Mouse (Mus musculus) embryonic facial prominence, embryonic 10.5 days (tissue): ENCODE data around the gene Akr1c14. TPM values are rescaled to one million over a fixed set of nuclear protein-coding genes. Genes with fewer than 3 reads are reported as not detected.
A peak's percentile ranks its signal among the peaks of the same experiment; 100 is the strongest.

ENCODE experiments used
- DNase-seq: peaks from one replicate; pipeline ENCODE4 v3.0.0-alpha.2; 2017; ENCODE audit warnings: low spot score
- H3K27ac ChIP-seq: fragments of 300-500 bp; sonication (generic); replicated peaks from 2 replicates; pipeline ENCODE4 v1.5.1; 2016; ENCODE audit warnings: mild to moderate bottlenecking
- H3K27me3 ChIP-seq: fragments of 300-500 bp; sonication (generic); replicated peaks from 2 replicates; pipeline ENCODE4 v1.6.1; 2016; ENCODE audit warnings: low read depth, mild to moderate bottlenecking; ENCODE audit not compliant: poor library complexity, severe bottlenecking
- H3K36me3 ChIP-seq: fragments of 300-500 bp; sonication (generic); replicated peaks from 2 replicates; pipeline ENCODE4 v1.6.1; 2016; ENCODE audit warnings: mild to moderate bottlenecking, moderate library complexity
- H3K4me1 ChIP-seq: fragments of 300-500 bp; sonication (generic); 2 replicates; pipeline ENCODE4 v1.6.1; 2016
- H3K4me3 ChIP-seq: fragments of 300-500 bp; sonication (generic); 2 replicates; pipeline ENCODE4 v1.5.1; 2016; ENCODE audit warnings: mild to moderate bottlenecking, moderate library complexity
- H3K9me3 ChIP-seq: fragments of 300-500 bp; sonication (generic); 2 replicates; pipeline ENCODE4 v1.6.1; 2016; ENCODE audit warnings: mild to moderate bottlenecking
- WGBS: fragments of 180-500 bp; shearing (Covaris S2); methylation state at CpG from one replicate; pipeline ENCODE4 v1.1.7; 2016; 5-methylcytosine and 5-hydroxymethylcytosine counted together
- polyA plus RNA-seq: library from polyadenylated mRNA; unstranded; fragments of >200 nt; fragmentation: Nextera tagmentation; extraction: Ambion mirVana; gene quantifications from 2 replicates; pipeline ENCODE4 v1.2.1, GENCODE M21; 2016

Gene Akr1c14
- polyA plus RNA-seq, 1 experiment from 2014 or later: 0.26 TPM

DNA sequence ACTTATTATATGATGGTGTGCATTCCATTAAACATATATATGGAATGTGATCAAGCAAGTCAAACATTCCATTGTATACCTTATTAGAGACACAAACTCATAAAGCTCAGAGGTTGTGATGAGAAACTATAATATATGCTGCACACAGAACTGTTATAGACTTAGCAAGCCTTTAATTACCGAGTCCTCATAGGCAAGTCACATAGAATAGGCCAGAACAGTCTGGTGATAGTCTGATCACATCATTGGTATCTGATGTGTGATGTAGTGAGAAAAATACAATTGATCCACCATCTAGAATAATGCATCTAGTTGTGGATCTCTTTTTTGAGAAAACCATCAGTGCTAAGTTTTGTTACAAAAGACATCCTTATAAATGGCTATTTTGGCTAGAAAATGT is 82.5 kb downstream of the Akr1c14 start:
- H3K9me3 ChIP-seq: 0 out of 2 replicates have a peak, but pooled peaks cover 3% of the 10 kb centered on the region
- no peaks in the 10 kb centered on the region for H3K4me1 ChIP-seq
- H3K36me3 ChIP-seq: no peaks in the 10 kb centered on the region
- 78% methylated on average over 1 of the region's 1 CpGs for WGBS
- H3K4me3 ChIP-seq: no peak overlapping the region
- H3K27ac ChIP-seq: no peak overlapping the region
- DNase-seq: no peak
- no peaks in the 10 kb centered on the region for H3K27me3 ChIP-seq

GRCm38 (mm10) chr13:4131721-4132120 is 82.9 kb downstream of the Akr1c14 start:
- Histone ChIP-seq H3K4me1 (no peaks in the 10 kb centered on the region), H3K4me3 (no peak overlapping the region), H3K9me3 (0 out of 2 replicates have a peak, but pooled peaks cover 3% of the 10 kb centered on the region), H3K36me3 (no peaks in the 10 kb centered on the region), H3K27me3 (no peaks in the 10 kb centered on the region), H3K27ac (no peak overlapping the region)
- DNase-seq: no peak
- 76% methylated on average over 3 of the region's 3 CpGs for WGBS

GRCm38 (mm10) chr13:4133070-4133469 is 84.3 kb downstream of the Akr1c14 start:
- Histone ChIP-seq H3K27me3 (no peaks in the 10 kb centered on the region), H3K27ac (no peak overlapping the region), H3K9me3 (no peaks in the 10 kb centered on the region), H3K4me1 (no peaks in the 10 kb centered on the region), H3K36me3 (no peaks in the 10 kb centered on the region), H3K4me3 (no peak overlapping the region)
- WGBS: 41% methylated on average over 2 of the region's 2 CpGs
- DNase-seq: peak; percentile 11

Other genes starting within 250 kb of the Akr1c14 start
- gene Calml3, start 244.7 kb upstream of the Akr1c14 start, polyA plus RNA-seq: not detected in 2 replicates
- gene Calm4, start 211.3 kb upstream of the Akr1c14 start, polyA plus RNA-seq: not detected in 2 replicates
- gene Calm5, start 194.8 kb upstream of the Akr1c14 start, polyA plus RNA-seq: not detected in 2 replicates
- gene Net1, start 130.8 kb upstream of the Akr1c14 start, polyA plus RNA-seq: 100.0 and 117 TPM in 2 replicates
- not detected in 2 replicates for gene Tubal3, start 130.7 kb upstream of the Akr1c14 start, polyA plus RNA-seq
- not detected in 2 replicates for gene Ucn3, start 103.7 kb upstream of the Akr1c14 start, polyA plus RNA-seq
- gene Akr1c18, start 101.6 kb downstream of the Akr1c14 start, polyA plus RNA-seq: not detected in 2 replicates
- gene Akr1c13, start 142.1 kb downstream of the Akr1c14 start, polyA plus RNA-seq: 0.50 TPM in 1 of 2 replicates, not detected in the other
- 0.23 and 0.29 TPM in 2 replicates for gene Akr1c19, start 179.7 kb downstream of the Akr1c14 start, polyA plus RNA-seq
- 0.15 TPM in 1 of 2 replicates, not detected in the other for gene Akr1c12, start 230.4 kb downstream of the Akr1c14 start, polyA plus RNA-seq